Mouse (Mus musculus): ENCODE results near the gene Txk.

Txk gene

GRCm38 (mm10) chr5:72752585-72752984 is at the start of gene Txk:
TSS of gene Txk (minus strand) at chr5:72752777.
- DNase-seq, result no peak

GRCm38 (mm10) chr5:72798563-72798962 is 46.0 kb upstream of the Txk start:
- DNase-seq, result no peak

GRCm38 (mm10) chr5:72796186-72796613 is 43.6 kb upstream of the Txk start:
- no peak for DNase-seq

- DNase-seq, result no peak
These were observed 40.8 kb upstream of the Txk start for GRCm38 (mm10) chr5:72793309-72793850.

- no peak for DNase-seq
These were observed 39.2 kb upstream of the Txk start for GRCm38 (mm10) chr5:72791789-72792188.

- DNase-seq, result no peak
These were observed 38.8 kb upstream of the Txk start for GRCm38 (mm10) chr5:72791386-72791785.

GRCm38 (mm10) chr5:72785451-72785850 is 32.9 kb upstream of the Txk start:
- DNase-seq, result no peak

GRCm38 (mm10) chr5:72784719-72785118 is 32.1 kb upstream of the Txk start:
- no peak for DNase-seq

GRCm38 (mm10) chr5:72783957-72784356 is 31.4 kb upstream of the Txk start:
- no peak for DNase-seq

- DNase-seq, result no peak
These were observed 30.5 kb upstream of the Txk start for GRCm38 (mm10) chr5:72783123-72783522.

GRCm38 (mm10) chr5:72781776-72782175 is 29.2 kb upstream of the Txk start:
- no peak for DNase-seq

- DNase-seq, result no peak
These were observed 24.0 kb upstream of the Txk start for GRCm38 (mm10) chr5:72776595-72776994.

- DNase-seq, result no peak
These were observed 23.6 kb upstream of the Txk start for GRCm38 (mm10) chr5:72776127-72776526.

- DNase-seq, result no peak
These were observed 17.3 kb upstream of the Txk start for GRCm38 (mm10) chr5:72769841-72770240.

- no peak for DNase-seq
These were observed 11.0 kb upstream of the Txk start for GRCm38 (mm10) chr5:72763546-72763945.

- no peak for DNase-seq
These were observed 10.4 kb upstream of the Txk start for GRCm38 (mm10) chr5:72763025-72763424.

GRCm38 (mm10) chr5:72761758-72762157 is 9.2 kb upstream of the Txk start:
- no peak for DNase-seq

GRCm38 (mm10) chr5:72761237-72761636 is 8.7 kb upstream of the Txk start:
- DNase-seq, result no peak

- DNase-seq, result no peak
These were observed 6.6 kb upstream of the Txk start for GRCm38 (mm10) chr5:72758925-72759924.

- DNase-seq, result no peak
These were observed 4.7 kb upstream of the Txk start for GRCm38 (mm10) chr5:72757155-72757773.

- peak; percentile 7 for DNase-seq
These were observed 3.4 kb upstream of the Txk start for GRCm38 (mm10) chr5:72755941-72756340.

- DNase-seq, result no peak
These were observed 2.5 kb upstream of the Txk start for GRCm38 (mm10) chr5:72755035-72755434.

- no peak for DNase-seq
These were observed 1.4 kb downstream of the Txk start for GRCm38 (mm10) chr5:72751056-72751758.
